Mouse (Mus musculus) 3134 (cell line): ENCODE measurements around the gene Zfp821.
A peak's percentile ranks its signal among the peaks of the same experiment; 100 is the strongest.

Experiments
- DNase-seq: peaks from one replicate; pipeline ENCODE4 v3.0.0-alpha.2; 2011; ENCODE audit warnings: low spot score; ENCODE audit not compliant: insufficient read length; ENCODE audit errors: extremely low read depth

The Zfp821 gene

GRCm38 (mm10) chr8:109705320-109706075 lies at the start of gene Zfp821:
TSS of gene Zfp821 (plus strand) at chr8:109705546.
- peak; percentile 86 for DNase-seq

- no peak for DNase-seq
Measured at GRCm38 (mm10) chr8:109656860-109657259, 48.5 kb upstream of the Zfp821 start.

- DNase-seq: no peak
Measured at GRCm38 (mm10) chr8:109662328-109662727, 43.0 kb upstream of the Zfp821 start.

GRCm38 (mm10) chr8:109666616-109667015 lies 38.7 kb upstream of the Zfp821 start:
- no peak for DNase-seq

- DNase-seq: no peak
Measured at GRCm38 (mm10) chr8:109672656-109673055, 32.7 kb upstream of the Zfp821 start.

- DNase-seq: no peak
Measured at GRCm38 (mm10) chr8:109673596-109673995, 31.8 kb upstream of the Zfp821 start.

- no peak for DNase-seq
Measured at GRCm38 (mm10) chr8:109675896-109676643, 29.3 kb upstream of the Zfp821 start.

- no peak for DNase-seq
Measured at GRCm38 (mm10) chr8:109681535-109681934, 23.8 kb upstream of the Zfp821 start.

GRCm38 (mm10) chr8:109682120-109682519 lies 23.2 kb upstream of the Zfp821 start:
- DNase-seq: no peak

- DNase-seq: no peak
Measured at GRCm38 (mm10) chr8:109687248-109687647, 18.1 kb upstream of the Zfp821 start.

GRCm38 (mm10) chr8:109691769-109692168 lies 13.6 kb upstream of the Zfp821 start:
- no peak for DNase-seq

GRCm38 (mm10) chr8:109692443-109693145 lies 12.8 kb upstream of the Zfp821 start:
- no peak for DNase-seq

GRCm38 (mm10) chr8:109693146-109693900 lies 12.0 kb upstream of the Zfp821 start, which contains the start of gene Ist1:
TSS of gene Ist1 (minus strand) at chr8:109693260.
- peak; percentile 98 for DNase-seq

GRCm38 (mm10) chr8:109694154-109694553 lies 11.2 kb upstream of the Zfp821 start:
- no peak for DNase-seq

- no peak for DNase-seq
Measured at GRCm38 (mm10) chr8:109697754-109698153, 7.6 kb upstream of the Zfp821 start.

- DNase-seq: no peak
Measured at GRCm38 (mm10) chr8:109698477-109698876, 6.9 kb upstream of the Zfp821 start.

GRCm38 (mm10) chr8:109704565-109705319 lies 604 bp upstream of the Zfp821 start:
- DNase-seq: no peak

- no peak for DNase-seq
Measured at GRCm38 (mm10) chr8:109706076-109706873, 929 bp downstream of the Zfp821 start.

GRCm38 (mm10) chr8:109706874-109707237 lies 1.5 kb downstream of the Zfp821 start:
- peak; percentile 42 for DNase-seq
